Comparison of ENCODE assay signal across 20 mouse cellular contexts in genomic region chr6:75089971-75090370, GRCm38 (mm10).
DNase-seq lines count a peak whose midpoint lies in the region; ATAC-seq and TF ChIP-seq lines count a peak whose summit lies in the region.
"Had no signal": no experiment of that assay in that cellular context is flagged by ENCODE, and none has a peak within 500 bp of the region (broad histone marks: within the 10 kb centered on the region; RNA-seq: fewer than 3 reads in every experiment).

No protein-coding gene starts in this region.

- H3K27ac ChIP-seq in forebrain, embryonic 14.5 days (ENCODE audit: low read depth, low read length), result no peak overlapping the region
- no peak overlapping the region for H3K27ac ChIP-seq in forebrain, embryonic 12.5 days
- no peak overlapping the region for H3K27ac ChIP-seq in lung, embryonic 14.5 days (ENCODE audit: low read depth)
- no peak overlapping the region for H3K27ac ChIP-seq in forebrain, embryonic 16.5 days (ENCODE audit: low read length)
- H3K27ac ChIP-seq: embryonic facial prominence, embryonic 12.5 days; heart, adult 2 months; heart, embryonic 15.5 days; hindbrain, embryonic 14.5 days had no signal

- 64% methylated on average over 2 of the region's 2 CpGs for WGBS in forebrain, embryonic 14.5 days
- 68% methylated on average over 2 of the region's 2 CpGs for WGBS in forebrain, embryonic 12.5 days
- WGBS in lung, embryonic 14.5 days, result 39% methylated on average over 2 of the region's 2 CpGs
- WGBS in forebrain, embryonic 16.5 days, result 44% methylated on average over 2 of the region's 2 CpGs

- H3K9me3 ChIP-seq in forebrain, embryonic 14.5 days (replicated peaks; ENCODE audit: control insufficient read depth, low read length), result no peaks in the 10 kb centered on the region
- no peaks in the 10 kb centered on the region for H3K9me3 ChIP-seq in forebrain, embryonic 12.5 days
- no peaks in the 10 kb centered on the region for H3K9me3 ChIP-seq in lung, embryonic 14.5 days (ENCODE audit: low read depth, low read length)
- no peaks in the 10 kb centered on the region for H3K9me3 ChIP-seq in forebrain, embryonic 16.5 days (ENCODE audit: control insufficient read depth, low read length)
- H3K9me3 ChIP-seq: embryonic facial prominence, embryonic 12.5 days; heart, embryonic 15.5 days had no signal

- H3K4me2 ChIP-seq in forebrain, embryonic 14.5 days (ENCODE audit: low read length), result no peak overlapping the region
- H3K4me2 ChIP-seq in forebrain, embryonic 12.5 days, result no peak overlapping the region
- H3K4me2 ChIP-seq in lung, embryonic 14.5 days, result no peak overlapping the region
- H3K4me2 ChIP-seq in forebrain, embryonic 16.5 days (ENCODE audit: low read length), result no peak overlapping the region
- H3K4me2 ChIP-seq: embryonic facial prominence, embryonic 12.5 days; heart, embryonic 11.5 days; heart, embryonic 15.5 days; hindbrain, embryonic 14.5 days had no signal

- DNase-seq in forebrain, embryonic 14.5 days (ENCODE audit: low spot score), result peak; percentile 76
- DNase-seq in lung, embryonic 14.5 days, result peak; percentile 52
- DNase-seq in lung, postnatal 4 days, result no peak
- DNase-seq in brain, adult 2 months (ENCODE audit: low read depth, low spot score), result peak; percentile 2
- no peak for DNase-seq in frontal cortex, postnatal 10 days (ENCODE audit: low spot score in 2 of 2)
- DNase-seq: adrenal gland, adult 8-10 months; adrenal gland, postnatal 36 days; cerebellum, adult 11-12 months; cerebellum, adult 9-10 months; gastrocnemius, postnatal 14 days; heart, adult 2 months; heart, postnatal 14 days; kidney, adult 2 months had no signal

- peak; percentile 18; the same call in 1 of the 2 replicates for ATAC-seq in forebrain, embryonic 14.5 days
- ATAC-seq in forebrain, embryonic 12.5 days (ENCODE audit: low FRiP score), result no peak
- no peak for ATAC-seq in lung, embryonic 14.5 days (ENCODE audit: insufficient read depth)
- ATAC-seq in forebrain, embryonic 16.5 days, result peak; percentile 67; the same call in 1 of the 2 replicates
- ATAC-seq: intestine, embryonic 16.5 days had no signal

- H3K27me3 ChIP-seq in forebrain, embryonic 14.5 days (replicated peaks; ENCODE audit: control insufficient read depth, insufficient read depth, low read length), result no peaks in the 10 kb centered on the region
- H3K27me3 ChIP-seq in forebrain, embryonic 12.5 days, result no peaks in the 10 kb centered on the region
- H3K27me3 ChIP-seq in lung, embryonic 14.5 days (ENCODE audit: insufficient read depth, low read length), result no peaks in the 10 kb centered on the region
- no peaks in the 10 kb centered on the region for H3K27me3 ChIP-seq in forebrain, embryonic 16.5 days (replicated peaks; ENCODE audit: control insufficient read depth, insufficient read depth, low read length)
- H3K27me3 ChIP-seq: embryonic facial prominence, embryonic 12.5 days; heart, embryonic 15.5 days had no signal

- no peak overlapping the region for H3K9ac ChIP-seq in forebrain, embryonic 14.5 days (ENCODE audit: low read length)
- no peak overlapping the region for H3K9ac ChIP-seq in forebrain, embryonic 12.5 days
- no peak overlapping the region for H3K9ac ChIP-seq in lung, embryonic 14.5 days
- H3K9ac ChIP-seq in forebrain, embryonic 16.5 days (replicated peaks; ENCODE audit: low read depth, low read length), result no peak overlapping the region
- H3K9ac ChIP-seq: embryonic facial prominence, embryonic 12.5 days; heart, embryonic 15.5 days; hindbrain, embryonic 14.5 days had no signal

- H3K4me1 ChIP-seq in forebrain, embryonic 14.5 days (ENCODE audit: control insufficient read depth, insufficient read depth, low read length), result no peaks in the 10 kb centered on the region
- no peaks in the 10 kb centered on the region for H3K4me1 ChIP-seq in forebrain, embryonic 12.5 days
- H3K4me1 ChIP-seq in lung, embryonic 14.5 days (ENCODE audit: insufficient read depth), result no peaks in the 10 kb centered on the region
- H3K4me1 ChIP-seq in forebrain, embryonic 16.5 days (replicated peaks; ENCODE audit: control insufficient read depth, insufficient read depth, low read length), result no peaks in the 10 kb centered on the region
- H3K4me1 ChIP-seq: embryonic facial prominence, embryonic 12.5 days; heart, embryonic 15.5 days had no signal

- H3K4me3 ChIP-seq in forebrain, embryonic 14.5 days (ENCODE audit: low read depth, low read length), result no peak overlapping the region
- no peak overlapping the region for H3K4me3 ChIP-seq in forebrain, embryonic 12.5 days (replicated peaks)
- H3K4me3 ChIP-seq in lung, embryonic 14.5 days (ENCODE audit: low read depth, low read length), result no peak overlapping the region
- H3K4me3 ChIP-seq in forebrain, embryonic 16.5 days (replicated peaks; ENCODE audit: low read length), result no peak overlapping the region
- H3K4me3 ChIP-seq: embryonic facial prominence, embryonic 12.5 days; heart, adult 2 months; heart, embryonic 15.5 days had no signal

- no peaks in the 10 kb centered on the region for H3K36me3 ChIP-seq in forebrain, embryonic 14.5 days (ENCODE audit: control insufficient read depth, insufficient read depth, low read length)
- H3K36me3 ChIP-seq in forebrain, embryonic 12.5 days (replicated peaks), result no peaks in the 10 kb centered on the region
- H3K36me3 ChIP-seq in lung, embryonic 14.5 days (ENCODE audit: insufficient read depth), result no peaks in the 10 kb centered on the region
- H3K36me3 ChIP-seq in forebrain, embryonic 16.5 days (ENCODE audit: control insufficient read depth, insufficient read depth), result no peaks in the 10 kb centered on the region
- H3K36me3 ChIP-seq: embryonic facial prominence, embryonic 12.5 days; heart, embryonic 15.5 days had no signal

- TF ChIP-seq CTCF in lung, embryonic 14.5 days (IDR thresholded peaks at IDR 0.05; ENCODE audit: low read depth), result no peak

Comparison
In these comparisons a context has a peak if more than half of its experiments do, and no peak if none do; other contexts are left out.
1. ATAC-seq: peak in forebrain, embryonic 14.5 days (single experiment) and forebrain, embryonic 16.5 days (single experiment); none in forebrain, embryonic 12.5 days (single experiment) and lung, embryonic 14.5 days (single experiment).
2. DNase-seq: peak in forebrain, embryonic 14.5 days (single experiment), lung, embryonic 14.5 days (single experiment) and brain, adult 2 months (single experiment); none in lung, postnatal 4 days (0 of 2) and frontal cortex, postnatal 10 days (0 of 2).